Mouse (Mus musculus): ENCODE measurements around the gene Trcg1.

Gene Trcg1

GRCm38 (mm10) chr9:57232341-57232940 lies 3.9 kb upstream of the Trcg1 start:
- DNase-seq (ENCODE audit: low read depth) = no peak

GRCm38 (mm10) chr9:57233142-57233541 lies 3.2 kb upstream of the Trcg1 start:
- no peak for DNase-seq (ENCODE audit: low read depth)

DNA sequence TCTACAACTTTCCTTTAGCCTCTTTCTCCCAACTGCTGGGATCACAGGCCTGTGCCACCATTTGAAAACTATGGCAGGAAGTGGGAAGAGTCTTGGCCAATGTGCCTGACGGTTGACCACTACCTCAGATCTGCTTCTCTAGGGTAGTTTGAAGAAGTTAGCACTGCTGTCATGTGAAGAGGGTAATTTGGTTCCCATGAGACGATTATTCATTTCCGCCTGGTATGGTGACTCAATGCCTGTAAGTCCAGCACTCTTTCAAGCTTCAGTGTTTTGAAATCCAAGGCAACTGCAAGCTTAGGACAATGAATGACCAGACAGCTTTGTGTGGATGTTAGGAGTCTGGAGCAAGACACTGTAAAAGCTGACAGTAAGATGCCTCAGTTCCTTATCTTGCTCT lies 2.6 kb upstream of the Trcg1 start:
- no peak for DNase-seq (ENCODE audit: low read depth)

DNA sequence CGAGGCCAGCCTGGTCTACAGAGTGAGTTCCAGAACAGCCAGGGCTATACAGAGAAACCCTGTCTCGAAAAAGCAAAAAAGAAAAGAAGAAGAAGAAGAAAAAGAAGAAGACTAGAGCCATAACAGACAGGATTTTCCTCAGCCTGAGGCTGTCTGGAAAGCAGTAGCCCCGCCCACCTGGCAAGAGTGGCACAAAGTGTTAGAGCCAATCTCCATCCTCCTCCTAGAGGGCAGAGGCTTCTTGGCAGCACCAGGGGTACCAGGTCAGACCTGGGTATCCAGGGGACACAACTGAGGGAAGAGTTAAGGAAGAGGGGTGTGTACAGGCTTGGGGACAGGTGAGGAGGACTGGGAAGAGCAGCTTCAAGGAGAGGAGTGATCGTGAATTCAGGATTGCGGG lies 1.3 kb downstream of the Trcg1 start:
- DNase-seq (ENCODE audit: low read depth) = no peak

DNA sequence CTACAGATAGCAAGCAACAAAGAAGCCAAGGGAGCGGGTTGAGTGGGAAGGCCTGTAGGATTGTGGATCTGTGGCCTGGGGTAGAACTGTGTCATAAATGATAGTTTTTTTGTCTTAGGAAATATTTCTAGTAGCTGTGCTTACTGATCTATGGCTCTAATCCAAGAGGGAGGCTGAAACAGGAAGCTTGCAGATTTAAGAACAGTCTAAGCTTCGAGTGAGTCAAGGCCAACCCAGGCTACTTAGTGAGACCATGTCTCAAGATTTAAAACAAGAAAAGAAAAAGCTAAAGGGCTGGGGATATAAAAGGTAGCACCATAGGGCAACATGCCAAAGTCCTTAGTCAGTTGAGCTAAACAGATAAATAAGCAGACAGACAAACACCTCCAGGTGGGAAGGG lies 1.9 kb downstream of the Trcg1 start:
- DNase-seq (ENCODE audit: low read depth) = no peak

- no peak for DNase-seq (ENCODE audit: low read depth)
These were observed 4.8 kb downstream of the Trcg1 start for GRCm38 (mm10) chr9:57241111-57241510.

DNA sequence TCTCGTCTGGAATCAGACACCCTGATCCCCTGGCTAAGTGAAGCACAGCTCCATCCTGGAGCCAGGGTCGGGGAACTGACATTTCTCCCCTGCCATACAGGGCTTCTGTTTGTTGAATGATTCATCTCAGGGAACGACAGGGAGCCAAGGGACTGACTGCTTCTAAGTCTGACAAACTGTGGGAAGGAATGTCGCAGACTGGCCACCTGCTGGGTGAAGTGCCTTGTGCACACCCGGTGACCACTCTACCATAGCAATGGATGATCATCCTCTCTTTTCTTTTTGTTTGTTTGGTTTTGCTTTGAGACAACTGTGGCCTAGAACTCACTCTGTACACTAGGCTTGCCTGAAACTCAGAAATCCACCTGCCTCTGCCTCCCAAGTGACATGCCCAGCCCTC lies 6.6 kb downstream of the Trcg1 start:
- no peak for DNase-seq (ENCODE audit: low read depth)

DNA sequence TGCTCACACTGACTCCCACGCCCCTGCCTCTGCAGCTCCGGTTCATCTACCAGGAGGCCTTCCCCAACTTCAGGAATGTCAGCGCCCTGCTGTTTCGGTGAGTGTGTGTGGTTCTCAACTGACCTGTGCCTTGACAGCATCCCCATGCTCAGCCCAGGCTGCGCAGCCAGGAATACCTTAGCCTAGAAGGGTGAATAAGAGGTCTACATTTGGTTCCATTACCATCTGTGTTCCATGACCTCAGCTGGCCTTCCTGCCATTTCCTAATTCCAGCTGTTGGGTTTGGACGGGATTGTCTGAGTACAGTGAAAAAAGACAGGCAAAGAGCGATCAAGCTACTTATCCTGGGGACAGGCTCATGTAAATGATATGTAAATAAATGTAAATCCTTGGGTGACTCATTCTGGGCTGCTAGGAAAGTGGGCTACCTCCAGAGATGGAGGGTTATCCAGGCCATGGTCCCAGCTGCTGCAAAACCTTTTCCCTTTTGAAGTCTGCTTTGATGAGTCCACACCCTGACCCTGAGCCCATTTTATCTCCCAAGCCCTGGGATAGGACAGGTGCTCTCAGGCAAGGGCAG lies 7.8 kb downstream of the Trcg1 start:
- no peak for DNase-seq (ENCODE audit: low read depth)

DNA sequence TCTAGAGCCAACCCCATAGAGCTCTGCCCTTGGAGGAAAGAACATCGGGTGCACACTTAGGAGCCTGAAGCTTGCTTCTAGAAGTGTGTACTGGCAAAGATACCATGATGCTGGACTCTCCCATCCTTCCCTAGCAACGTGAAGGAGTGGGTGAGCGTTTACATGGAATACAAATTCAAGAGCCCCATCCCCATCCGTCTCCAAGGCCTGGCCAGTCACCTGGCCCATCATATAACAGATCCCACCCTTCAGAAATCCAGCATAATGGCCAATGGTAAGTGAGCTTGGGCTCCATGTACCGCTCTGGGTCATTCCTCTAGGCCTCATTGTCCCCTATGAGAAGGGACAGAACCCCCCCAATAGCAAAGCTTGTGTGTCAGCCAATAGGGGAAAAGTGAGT lies 10.1 kb downstream of the Trcg1 start:
- DNase-seq (ENCODE audit: low read depth) = no peak

- no peak for DNase-seq (ENCODE audit: low read depth)
These were observed 10.9 kb downstream of the Trcg1 start for GRCm38 (mm10) chr9:57247201-57247671.

DNA sequence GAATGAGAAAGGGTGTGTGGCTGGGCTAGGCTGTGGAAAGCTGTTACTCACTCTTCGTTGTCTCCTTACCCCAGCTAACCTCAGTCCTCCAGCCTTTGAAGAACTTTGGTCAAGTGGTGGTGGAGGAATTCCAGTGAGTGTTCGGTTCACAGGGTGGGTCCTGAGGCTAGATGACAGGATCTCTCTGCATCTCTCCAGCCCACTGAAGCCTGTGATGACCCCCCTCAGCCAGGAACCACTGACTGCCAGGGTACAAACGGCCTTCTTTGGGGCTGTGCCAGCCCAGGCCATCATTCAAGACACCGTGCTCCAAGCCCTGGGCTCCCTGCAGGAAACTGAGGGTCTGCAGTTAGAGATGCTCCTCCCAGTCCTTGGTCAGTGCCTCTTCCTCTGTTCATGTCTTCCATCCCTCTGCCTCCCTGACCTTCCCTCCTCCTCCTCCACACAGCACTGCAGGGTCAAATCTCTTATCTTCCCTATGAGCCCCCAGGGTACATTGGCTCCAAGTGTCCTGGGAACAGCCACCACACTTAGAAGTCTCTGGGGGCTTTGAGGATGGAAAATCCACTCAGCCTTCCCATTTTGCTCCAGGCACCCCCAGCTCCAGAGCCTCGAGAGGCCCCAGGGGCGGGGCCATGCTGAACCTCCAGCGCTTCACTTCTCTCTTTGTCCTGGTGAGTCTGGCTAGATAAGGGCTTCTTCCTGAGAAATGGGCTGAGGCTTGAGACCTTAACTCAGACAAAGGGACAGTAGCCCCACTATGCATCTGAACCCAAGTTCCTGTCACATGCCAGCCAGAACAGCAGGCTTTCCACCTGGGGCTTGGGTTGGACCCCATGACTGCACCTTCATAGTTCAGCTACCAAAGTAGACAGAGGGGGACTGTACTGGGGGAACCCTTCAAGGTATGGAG lies 11.9 kb downstream of the Trcg1 start:
- DNase-seq (ENCODE audit: low read depth) = no peak

GRCm38 (mm10) chr9:57250026-57250425 lies 13.7 kb downstream of the Trcg1 start:
- no peak for DNase-seq (ENCODE audit: low read depth)

DNA sequence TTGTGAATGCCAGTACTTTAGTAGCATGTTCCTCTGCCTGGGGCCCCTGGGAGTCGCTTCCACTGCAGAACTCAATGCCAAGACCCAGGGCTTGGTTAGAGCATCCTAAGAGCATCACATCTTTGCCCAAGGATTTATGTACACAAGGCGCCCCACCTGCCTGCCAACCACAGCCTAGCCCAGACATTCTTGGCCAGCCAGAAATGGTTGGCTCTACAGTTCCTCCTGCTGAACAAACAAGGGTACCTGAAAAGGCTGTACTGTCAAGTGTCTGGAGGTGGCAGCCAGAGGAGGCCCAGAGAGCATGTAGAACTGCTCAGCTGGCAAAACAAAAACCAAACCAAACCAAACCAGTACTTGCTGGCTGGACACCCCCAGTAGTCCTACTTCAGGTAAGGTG lies 14.8 kb downstream of the Trcg1 start:
- DNase-seq (ENCODE audit: low read depth) = no peak

GRCm38 (mm10) chr9:57254061-57254460 lies 17.7 kb downstream of the Trcg1 start:
- DNase-seq (ENCODE audit: low read depth) = no peak

GRCm38 (mm10) chr9:57254823-57255495 lies 18.6 kb downstream of the Trcg1 start:
- no peak for DNase-seq (ENCODE audit: low read depth)

DNA sequence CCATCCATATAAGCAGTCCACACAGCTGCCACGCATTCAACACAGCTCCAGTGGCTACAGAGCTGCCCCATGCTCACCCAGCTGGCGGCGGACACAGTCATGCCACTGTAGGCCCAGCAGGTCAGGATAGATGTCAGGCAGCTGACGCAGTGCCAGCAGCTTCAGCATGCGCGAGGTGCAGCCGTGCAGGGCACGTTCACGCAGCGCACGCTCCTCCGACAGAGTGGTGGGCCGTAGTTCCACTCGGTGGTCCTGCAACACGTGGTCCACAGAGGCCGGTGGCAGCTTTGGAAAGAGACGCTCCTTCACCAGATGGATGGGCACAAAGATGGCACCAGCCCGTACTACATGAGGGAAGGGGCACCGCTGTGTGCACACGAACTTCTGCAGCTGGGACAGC lies 20.0 kb downstream of the Trcg1 start:
- DNase-seq (ENCODE audit: low read depth) = no peak

DNA sequence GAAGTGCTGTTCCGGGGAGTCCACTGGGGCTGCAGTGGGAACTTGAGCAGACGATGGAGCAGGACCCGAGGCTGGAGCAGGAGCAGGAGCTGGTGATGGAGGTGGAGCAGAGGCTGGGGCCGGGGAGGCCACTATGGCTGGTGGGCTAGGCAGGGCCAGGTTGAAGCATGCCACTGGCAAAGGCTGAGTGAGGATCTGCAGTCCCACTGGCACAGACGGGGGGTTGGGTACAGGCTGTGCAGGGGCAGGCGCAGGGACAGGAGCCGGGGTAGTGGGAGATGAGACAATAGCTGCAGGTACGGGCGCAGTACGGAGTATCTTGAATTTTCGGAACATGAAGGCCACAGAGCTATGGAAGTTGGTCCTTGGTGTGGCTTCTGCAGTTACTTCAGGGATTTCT lies 20.5 kb downstream of the Trcg1 start:
- no peak for DNase-seq (ENCODE audit: low read depth)

- DNase-seq (ENCODE audit: low read depth) = no peak
These were observed 21.3 kb downstream of the Trcg1 start for GRCm38 (mm10) chr9:57257627-57258026.

DNA sequence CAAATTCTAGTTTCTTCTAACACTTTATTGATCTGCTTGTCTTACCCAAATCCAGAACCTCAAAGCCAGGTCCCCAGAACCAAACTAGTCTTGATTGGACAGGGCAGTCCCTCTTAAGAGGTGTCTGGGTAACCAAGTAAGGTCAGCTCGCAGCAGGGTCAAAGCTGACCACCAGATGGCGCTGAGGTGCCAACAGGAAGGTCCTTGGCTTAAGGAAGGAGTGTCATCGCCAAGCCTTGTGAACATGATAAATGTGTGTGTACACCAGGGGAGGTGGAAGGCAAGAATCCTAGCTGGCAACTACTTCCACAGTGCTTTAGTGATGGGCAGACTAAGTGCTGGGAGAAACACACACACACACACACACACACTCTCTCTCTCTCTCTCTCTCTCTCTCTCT lies 23.4 kb downstream of the Trcg1 start:
- DNase-seq (ENCODE audit: low read depth) = peak; percentile 95

GRCm38 (mm10) chr9:57260940-57261339 lies 24.6 kb downstream of the Trcg1 start:
- peak; percentile 78 for DNase-seq (ENCODE audit: low read depth)

GRCm38 (mm10) chr9:57261516-57261912 lies 25.2 kb downstream of the Trcg1 start:
- DNase-seq (ENCODE audit: low read depth) = peak; percentile 79

Data from induced T-regulatory cell, adult 2 months (primary cell).